Mouse (Mus musculus) kidney, postnatal 14 days (tissue): Measurements from ENCODE around the gene 4930469K13Rik.
A peak's percentile ranks its signal among the peaks of the same experiment; 100 is the strongest.

Source experiments
- DNase-seq: peaks from one replicate; pipeline ENCODE4 v3.0.0; 2022; ENCODE audit warnings: mixed read lengths

Gene 4930469K13Rik

GRCm38 (mm10) chr11:34077870-34078269 is 20.5 kb downstream of the 4930469K13Rik start:
- no peak for DNase-seq

GRCm38 (mm10) chr11:34073776-34074175 is 24.6 kb downstream of the 4930469K13Rik start:
- peak; percentile 59 for DNase-seq

GRCm38 (mm10) chr11:34072309-34072708 is 26.0 kb downstream of the 4930469K13Rik start:
- no peak for DNase-seq

DNA sequence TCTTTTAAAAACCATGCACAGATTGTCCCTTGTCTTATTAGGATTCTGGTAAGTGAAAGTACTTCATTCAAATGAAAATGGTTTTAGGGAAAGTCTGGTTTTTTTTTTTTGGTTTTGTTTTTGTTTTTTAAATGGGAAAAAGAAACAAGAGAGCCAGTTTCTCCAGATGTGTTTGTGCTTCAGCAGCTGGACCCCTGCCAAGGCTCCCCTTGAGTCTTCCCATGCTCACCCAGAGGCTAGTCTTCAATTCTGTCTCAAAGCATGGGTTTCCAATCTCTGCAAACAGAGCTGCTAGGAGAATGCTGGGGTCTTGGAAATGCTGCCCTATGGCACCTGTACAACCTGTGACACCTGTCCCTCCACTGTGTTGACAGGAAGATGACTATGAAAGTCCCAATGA is 27.8 kb downstream of the 4930469K13Rik start:
- DNase-seq = no peak

GRCm38 (mm10) chr11:34063702-34064485 is 34.5 kb downstream of the 4930469K13Rik start:
- no peak for DNase-seq

- no peak for DNase-seq
Observed at GRCm38 (mm10) chr11:34063257-34063656, 35.1 kb downstream of the 4930469K13Rik start.

GRCm38 (mm10) chr11:34061740-34062139 is 36.6 kb downstream of the 4930469K13Rik start:
- no peak for DNase-seq

GRCm38 (mm10) chr11:34058960-34059359 is 39.4 kb downstream of the 4930469K13Rik start:
- no peak for DNase-seq

DNA sequence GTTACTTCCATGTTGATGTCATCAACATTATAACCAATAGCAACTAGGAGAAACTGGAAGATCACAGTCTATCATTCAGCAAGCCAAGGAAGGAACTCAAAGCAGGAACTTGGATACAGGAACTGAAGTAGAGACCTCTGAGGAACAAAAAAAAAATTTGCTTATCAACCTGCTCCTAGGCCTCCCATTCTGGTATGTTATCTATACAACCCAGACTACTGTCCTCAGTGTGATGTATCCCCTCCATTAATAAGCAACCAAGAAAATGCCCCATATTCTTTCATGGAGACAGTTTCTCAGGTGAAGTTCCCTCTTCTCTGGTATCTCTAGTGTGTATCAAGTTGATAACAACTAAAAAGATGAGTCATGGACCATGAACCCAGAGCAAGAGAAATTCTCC is 40.0 kb downstream of the 4930469K13Rik start:
- DNase-seq = no peak

DNA sequence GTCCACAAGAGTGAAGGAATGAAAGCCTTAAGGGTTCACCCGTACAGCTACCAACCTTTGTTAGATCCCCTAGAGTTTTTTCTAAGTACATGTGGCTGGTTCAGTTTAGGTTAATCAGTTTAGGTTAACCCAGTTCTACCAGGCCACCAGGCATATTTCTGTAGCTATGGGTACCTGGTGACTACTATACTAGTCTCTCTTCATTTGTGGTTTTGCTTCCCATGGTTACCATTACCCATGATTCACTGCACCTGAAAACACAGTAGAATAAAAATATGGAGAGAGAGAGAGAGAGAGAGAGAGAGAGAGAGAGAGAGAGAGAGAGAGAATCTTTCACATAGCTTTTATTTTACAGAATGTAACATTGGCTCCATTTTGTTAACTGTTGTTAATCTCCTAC is 41.6 kb downstream of the 4930469K13Rik start:
- no peak for DNase-seq

DNA sequence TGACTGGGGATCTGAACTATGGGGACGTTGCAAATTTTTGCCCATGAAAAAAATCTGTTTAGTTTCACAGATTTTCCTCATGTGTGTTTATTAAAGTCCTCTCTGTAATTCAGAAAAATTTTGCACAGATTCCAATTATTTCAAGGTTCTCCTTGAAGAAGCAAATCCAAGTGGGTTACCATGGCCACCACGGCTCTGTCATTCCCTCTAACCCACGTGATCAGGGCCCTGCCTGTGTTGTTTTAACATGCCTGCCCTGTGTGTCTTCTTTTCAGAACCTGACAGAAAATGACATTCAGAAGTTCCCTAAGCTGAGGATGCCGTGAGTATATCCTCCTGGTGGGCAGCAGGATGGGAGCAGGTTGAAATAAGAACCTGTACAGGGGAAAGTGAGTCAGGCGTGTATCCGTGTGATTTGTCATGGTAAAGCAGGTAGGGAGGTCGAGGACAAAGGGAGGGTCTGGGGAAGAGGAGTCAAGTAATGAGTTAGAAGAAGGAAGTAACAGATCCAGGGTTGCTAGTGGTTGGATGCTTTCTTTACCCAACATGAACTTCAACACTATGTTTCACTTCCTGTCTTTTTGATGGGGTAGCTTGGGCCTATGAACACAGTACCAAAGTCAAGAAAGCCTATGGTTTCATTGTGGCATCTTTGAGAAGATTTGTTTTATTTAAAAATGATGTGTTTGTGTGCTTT is 44.2 kb downstream of the 4930469K13Rik start:
- DNase-seq = no peak

DNA sequence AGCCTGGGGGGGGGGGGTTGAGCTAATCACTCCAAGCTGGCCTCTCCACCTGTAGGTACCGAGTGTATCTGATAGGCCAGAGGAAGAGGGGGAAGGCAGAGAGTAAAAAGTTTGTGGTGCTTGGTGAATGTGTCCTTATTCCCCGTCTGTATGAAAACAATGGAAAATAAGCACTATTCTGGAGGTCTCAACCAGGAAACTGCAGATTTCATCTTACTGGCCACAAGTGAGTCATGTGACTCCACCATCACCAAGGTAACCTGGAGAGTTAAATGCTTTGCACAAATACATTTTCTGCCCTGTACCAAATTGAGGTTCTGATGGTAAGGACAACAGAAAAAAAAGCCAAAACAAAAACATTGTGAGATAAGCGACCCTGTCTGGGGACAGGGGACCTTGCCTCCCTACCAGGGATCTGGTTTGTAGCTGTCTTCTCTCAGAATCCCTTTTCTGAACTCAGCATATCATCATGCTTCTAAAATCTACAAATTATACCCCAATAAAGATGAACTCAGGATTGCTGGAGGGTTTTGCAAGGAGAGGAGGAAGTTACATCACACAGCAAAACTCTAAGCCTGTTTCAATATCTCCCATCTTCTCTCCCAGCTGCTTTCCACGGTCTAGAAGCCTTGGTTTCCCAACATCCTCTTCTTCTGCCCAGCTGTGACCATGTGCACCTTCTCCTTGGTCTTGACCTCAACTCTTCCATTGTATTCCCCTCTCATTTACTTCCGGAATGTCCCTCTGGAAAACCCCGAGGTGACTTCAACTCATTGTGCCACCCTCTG is 45.1 kb downstream of the 4930469K13Rik start:
- DNase-seq = no peak

DNA sequence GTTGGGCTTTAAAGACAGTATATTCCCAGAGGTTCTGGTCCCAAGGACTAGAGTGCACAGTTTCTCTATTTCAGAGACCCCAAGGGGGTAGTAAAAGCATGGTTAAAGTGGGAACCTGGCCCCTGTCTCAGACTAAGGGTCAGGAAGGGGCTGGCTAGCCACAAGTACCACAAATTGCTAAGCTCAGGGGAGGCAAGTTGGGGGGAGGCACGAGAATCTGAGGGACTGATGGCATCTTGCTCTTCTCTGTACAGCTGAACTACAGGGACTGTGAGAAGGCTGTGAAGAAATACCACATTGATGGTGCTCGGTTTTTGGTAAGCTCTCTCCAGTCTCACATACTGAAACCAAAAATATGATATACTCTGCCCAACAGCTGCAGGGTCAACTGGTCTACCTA is 47.7 kb downstream of the 4930469K13Rik start:
- DNase-seq = no peak

- no peak for DNase-seq
Observed at GRCm38 (mm10) chr11:34050063-34050462, 48.3 kb downstream of the 4930469K13Rik start.

DNA sequence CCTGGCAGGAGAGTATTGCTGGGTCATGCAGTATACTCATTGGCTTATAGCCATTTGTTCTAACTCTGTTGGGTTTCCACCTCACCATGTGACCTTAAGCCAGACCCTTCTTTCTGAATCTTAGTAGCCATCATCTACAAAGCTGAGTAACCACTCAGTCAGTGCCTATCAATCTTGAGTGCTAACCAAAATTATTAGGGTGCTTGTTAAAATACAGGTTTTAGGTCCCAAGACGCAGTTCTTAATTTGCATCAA is 49.3 kb downstream of the 4930469K13Rik start:
- DNase-seq = no peak

- no peak for DNase-seq
Observed at GRCm38 (mm10) chr11:34048375-34049124, 49.8 kb downstream of the 4930469K13Rik start.

DNA sequence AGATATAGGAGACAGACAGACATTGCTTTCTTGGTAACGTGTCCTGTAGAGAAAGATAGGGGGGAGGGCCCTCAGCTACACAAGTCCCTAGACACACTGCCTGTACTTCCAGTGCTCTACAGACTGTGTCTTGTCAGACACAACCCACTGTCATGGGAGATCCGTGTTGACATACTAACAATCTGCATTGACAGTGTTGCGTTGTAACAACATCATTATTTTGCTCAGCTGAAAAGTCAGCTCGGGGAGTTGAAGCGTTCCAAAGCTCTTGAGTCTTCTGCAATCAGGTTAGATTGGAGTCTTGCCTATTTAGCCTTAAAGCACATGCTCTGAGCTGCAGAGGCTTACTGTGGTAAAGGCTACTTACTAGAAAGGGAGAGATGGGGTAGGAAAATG is 50.8 kb downstream of the 4930469K13Rik start:
- no peak for DNase-seq

DNA sequence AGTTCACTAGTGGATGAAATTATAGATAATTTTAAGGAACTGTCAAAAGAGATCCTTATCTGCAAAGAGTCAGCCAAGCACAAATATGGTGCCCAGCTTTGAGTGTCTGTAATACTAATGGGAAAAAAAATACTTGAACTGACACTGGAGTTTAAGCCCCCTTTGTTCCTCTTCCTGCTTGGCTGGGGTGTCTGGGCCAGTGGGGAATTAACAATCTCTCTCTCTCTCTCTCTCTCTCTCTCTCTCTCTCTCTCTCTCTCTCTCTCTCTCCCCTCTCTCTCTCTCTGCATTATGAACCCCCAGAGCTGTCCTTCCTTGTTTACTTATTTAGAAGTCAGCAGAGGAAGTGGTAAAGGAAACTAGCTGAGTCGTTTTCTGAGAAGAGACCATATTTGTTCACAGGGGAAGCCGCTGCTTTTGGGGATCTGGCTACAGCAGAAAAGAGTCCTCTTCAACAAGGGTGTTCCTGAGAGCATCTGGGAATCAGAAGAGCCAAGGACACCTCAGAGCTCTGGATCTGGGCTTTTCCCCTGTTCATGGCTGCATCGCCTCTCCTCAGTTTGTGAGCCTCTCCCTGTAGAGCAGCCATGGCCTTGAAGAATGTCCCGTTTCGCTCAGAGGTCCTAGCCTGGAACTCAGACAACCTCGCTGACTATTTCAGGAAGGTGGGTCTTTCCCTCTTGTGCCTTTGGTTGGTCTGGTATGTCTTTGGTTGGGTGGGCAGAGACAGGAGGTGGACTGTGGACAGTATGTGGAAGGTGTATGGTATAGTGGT is 51.4 kb downstream of the 4930469K13Rik start, which contains the start of gene Lcp2:
Lcp2 (plus strand) TSS at position 154 of the 775 bp plus-strand sequence.
- DNase-seq = no peak

- DNase-seq = no peak
Observed at GRCm38 (mm10) chr11:34042808-34043207, 55.5 kb downstream of the 4930469K13Rik start.

DNA sequence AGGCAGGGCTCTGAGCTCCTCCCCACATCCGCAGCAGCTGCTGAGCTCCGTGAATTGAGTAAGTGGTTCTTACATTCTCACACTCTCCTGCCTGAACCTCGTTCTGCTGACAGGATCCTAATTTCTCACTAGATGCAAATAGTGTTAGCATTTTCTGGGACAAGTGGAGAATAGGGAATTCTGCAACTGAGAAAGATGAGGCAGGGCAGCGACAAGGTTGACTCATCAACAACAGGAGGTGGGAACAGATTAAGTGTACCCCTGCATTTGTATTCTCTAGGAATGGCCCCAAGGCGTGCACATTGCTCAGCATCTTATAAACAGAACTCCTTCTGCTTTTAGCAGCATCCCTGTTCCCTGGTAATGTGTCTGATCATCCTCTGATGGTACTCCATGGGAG is 58.3 kb downstream of the 4930469K13Rik start:
- no peak for DNase-seq

DNA sequence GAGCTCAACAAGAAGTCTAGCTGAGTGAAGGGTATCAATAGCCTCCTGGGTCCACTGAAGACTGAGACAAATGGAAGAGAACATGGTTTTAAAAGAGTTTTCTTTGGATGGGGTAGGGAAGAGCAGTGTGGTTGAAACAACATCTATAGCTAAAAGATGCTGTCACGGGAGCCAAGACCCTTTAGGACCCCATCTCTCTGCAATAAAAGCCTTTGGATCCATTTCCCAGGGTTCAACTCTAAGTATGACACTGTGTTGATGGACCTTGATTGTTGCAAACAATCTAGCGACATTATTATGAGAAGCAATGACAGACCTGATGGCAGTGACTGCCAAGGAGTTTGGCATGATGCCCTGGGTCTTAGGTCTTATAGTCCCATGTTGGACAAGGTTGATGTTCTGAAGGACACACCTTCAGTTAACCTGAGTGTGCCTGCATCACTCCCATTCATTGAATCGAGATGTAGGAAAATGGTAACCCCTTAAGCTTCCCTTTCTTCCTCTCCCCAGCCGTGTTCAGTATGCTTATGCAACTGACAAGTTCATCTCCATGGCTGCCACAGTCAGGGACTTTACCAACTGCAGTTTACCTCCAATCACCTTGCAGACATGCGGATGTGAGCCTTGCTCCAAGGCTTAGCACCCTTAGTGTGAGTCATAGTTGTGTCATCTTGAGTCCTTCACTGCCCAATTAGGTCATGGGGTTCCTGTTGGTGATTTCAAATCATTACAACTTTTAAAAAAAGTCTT is 62.3 kb downstream of the 4930469K13Rik start:
- no peak for DNase-seq
